Mouse (Mus musculus): ENCODE measurements around the gene S100a13.

S100a13 gene

GRCm38 (mm10) chr3:90513796-90514590 lies at the start of gene S100a13, which contains the start of gene S100a1:
S100a13 (plus strand) TSS chr3:90514435.
S100a1 (minus strand) TSS chr3:90514392.
- peak; percentile 32 to 47 for DNase-seq (ENCODE audit: low spot score in 2 of 2)

- no peak for DNase-seq (ENCODE audit: low spot score in 2 of 2)
Measured at GRCm38 (mm10) chr3:90464552-90465080, 49.6 kb upstream of the S100a13 start.

- no peak for DNase-seq (ENCODE audit: low spot score in 2 of 2)
Measured at GRCm38 (mm10) chr3:90465081-90465685, 49.1 kb upstream of the S100a13 start.

- no peak for DNase-seq (ENCODE audit: low spot score in 2 of 2)
Measured at GRCm38 (mm10) chr3:90465686-90466310, 48.4 kb upstream of the S100a13 start, which contains the start of gene Npr1. Npr1 (minus strand) TSS chr3:90465866.

- DNase-seq (ENCODE audit: low spot score in 2 of 2) = no peak
Measured at GRCm38 (mm10) chr3:90466311-90466766, 47.9 kb upstream of the S100a13 start.

- DNase-seq (ENCODE audit: low spot score in 2 of 2) = no peak
Measured at GRCm38 (mm10) chr3:90467618-90468300, 46.5 kb upstream of the S100a13 start.

GRCm38 (mm10) chr3:90472213-90472612 lies 42.0 kb upstream of the S100a13 start:
- peak; percentile 73 for DNase-seq (ENCODE audit: low spot score in 2 of 2)

- no peak for DNase-seq (ENCODE audit: low spot score in 2 of 2)
Measured at GRCm38 (mm10) chr3:90475151-90475830, 38.9 kb upstream of the S100a13 start.

- peak; percentile 93 to 95 for DNase-seq (ENCODE audit: low spot score in 2 of 2)
Measured at GRCm38 (mm10) chr3:90475831-90476611, 38.2 kb upstream of the S100a13 start, which contains the start of gene Ilf2. Ilf2 (plus strand) TSS chr3:90476126.

GRCm38 (mm10) chr3:90486998-90487397 lies 27.2 kb upstream of the S100a13 start:
- no peak for DNase-seq (ENCODE audit: low spot score in 2 of 2)

GRCm38 (mm10) chr3:90488576-90488975 lies 25.7 kb upstream of the S100a13 start:
- DNase-seq (ENCODE audit: low spot score in 2 of 2) = no peak

- DNase-seq (ENCODE audit: low spot score in 2 of 2) = peak; percentile 95
Measured at GRCm38 (mm10) chr3:90490696-90491256, 23.5 kb upstream of the S100a13 start, which contains the start of gene Snapin. Snapin (minus strand) TSS chr3:90491033.

- peak; percentile 66 to 72 for DNase-seq (ENCODE audit: low spot score in 2 of 2)
Measured at GRCm38 (mm10) chr3:90491350-90491749, 22.9 kb upstream of the S100a13 start.

- no peak for DNase-seq (ENCODE audit: low spot score in 2 of 2)
Measured at GRCm38 (mm10) chr3:90493831-90494540, 20.2 kb upstream of the S100a13 start.

GRCm38 (mm10) chr3:90495850-90496525 lies 18.2 kb upstream of the S100a13 start:
- DNase-seq (ENCODE audit: low spot score in 2 of 2) = no peak

- no peak for DNase-seq (ENCODE audit: low spot score in 2 of 2)
Measured at GRCm38 (mm10) chr3:90497597-90497996, 16.6 kb upstream of the S100a13 start.

- no peak for DNase-seq (ENCODE audit: low spot score in 2 of 2)
Measured at GRCm38 (mm10) chr3:90503444-90503843, 10.8 kb upstream of the S100a13 start.

GRCm38 (mm10) chr3:90505216-90505615 lies 9.0 kb upstream of the S100a13 start:
- no peak for DNase-seq (ENCODE audit: low spot score in 2 of 2)

Data from spleen, postnatal 36 days (tissue).